Mouse (Mus musculus): ENCODE measurements around the gene Golt1a.

Golt1a gene

DNA sequence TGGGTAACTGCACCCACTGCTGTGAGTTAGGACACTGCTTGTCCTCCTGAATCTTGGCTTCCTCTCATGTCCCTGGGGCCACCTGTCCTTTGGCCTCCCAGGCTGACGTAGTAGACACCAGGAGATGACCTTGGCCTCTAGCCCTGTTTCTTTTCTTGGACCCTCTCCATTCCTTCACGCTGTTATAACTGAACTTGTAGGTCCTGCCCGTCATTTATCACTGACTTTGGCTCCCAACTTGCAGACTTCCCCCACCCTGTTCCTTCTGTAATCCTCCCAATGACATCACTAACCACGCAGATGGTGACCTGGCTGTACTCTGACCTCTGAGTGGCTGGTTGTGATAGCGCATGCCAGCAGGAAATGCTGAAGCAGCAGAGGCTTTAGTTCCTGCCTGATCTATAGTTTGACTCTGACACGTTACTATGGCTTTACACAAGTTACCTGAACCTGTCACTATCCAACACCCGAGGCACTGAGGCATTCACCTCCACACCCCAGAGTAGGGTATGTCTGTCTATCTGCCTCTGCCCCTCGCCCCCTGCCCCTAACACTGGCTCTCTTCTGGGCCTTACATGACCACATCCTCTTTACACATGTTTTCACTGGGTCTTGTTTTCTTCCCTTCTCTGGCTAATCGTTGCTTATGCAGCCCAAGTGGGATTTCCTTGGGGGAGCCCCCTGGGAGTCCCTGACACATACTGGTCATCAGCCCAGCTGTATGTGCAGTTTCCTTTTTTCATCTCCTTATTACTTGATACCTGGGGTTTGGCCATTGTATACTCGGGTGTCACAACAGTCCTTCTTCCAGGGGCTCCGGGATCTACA, 38.3 kb downstream of the Golt1a start:
- no peak for DNase-seq (ENCODE audit: low spot score)

DNA sequence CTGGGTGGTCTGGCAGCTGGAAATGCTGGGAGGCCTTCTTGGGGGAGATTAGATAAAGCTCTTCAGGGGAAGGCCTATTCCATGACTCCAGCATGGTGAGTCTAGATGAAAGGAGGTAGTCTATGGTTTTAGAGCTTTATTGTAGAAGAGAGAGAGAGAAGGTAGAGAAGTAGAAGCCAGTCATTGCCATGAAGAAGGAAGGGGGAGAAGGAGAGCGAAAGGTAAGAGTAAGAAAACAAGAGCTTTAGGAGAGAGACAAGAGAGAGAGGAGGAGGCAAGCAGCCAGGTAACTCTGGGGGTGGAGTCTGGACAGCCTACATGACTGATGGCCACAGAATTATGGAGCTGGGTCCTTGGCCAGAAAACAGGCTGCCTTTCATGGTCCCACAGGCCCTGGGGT, 40.6 kb downstream of the Golt1a start, which contains the start of gene Ren1:
Ren1 (plus strand) TSS at position 301 of the 400 bp plus-strand sequence.
- no peak for DNase-seq (ENCODE audit: low spot score)

DNA sequence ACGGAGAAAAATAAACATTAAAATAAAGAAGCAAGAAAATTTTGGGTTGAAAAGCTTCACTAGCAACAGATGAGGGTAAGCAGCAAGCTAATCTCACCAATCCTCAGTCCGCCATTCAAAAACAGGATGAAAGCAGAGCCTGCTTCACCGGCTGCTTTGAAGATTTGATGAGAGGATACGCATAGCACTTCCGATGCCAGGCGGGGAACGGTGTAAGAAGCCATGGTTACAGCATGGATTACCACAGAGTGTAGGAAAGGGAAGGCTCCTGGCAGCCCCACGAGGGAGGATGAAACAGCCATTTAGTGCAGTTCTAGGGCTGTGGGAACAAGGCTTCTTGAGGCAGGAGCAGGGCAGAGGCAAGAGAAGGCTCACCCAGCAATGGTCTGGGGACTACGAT, 42.2 kb downstream of the Golt1a start:
- no peak for DNase-seq (ENCODE audit: low spot score)

DNA sequence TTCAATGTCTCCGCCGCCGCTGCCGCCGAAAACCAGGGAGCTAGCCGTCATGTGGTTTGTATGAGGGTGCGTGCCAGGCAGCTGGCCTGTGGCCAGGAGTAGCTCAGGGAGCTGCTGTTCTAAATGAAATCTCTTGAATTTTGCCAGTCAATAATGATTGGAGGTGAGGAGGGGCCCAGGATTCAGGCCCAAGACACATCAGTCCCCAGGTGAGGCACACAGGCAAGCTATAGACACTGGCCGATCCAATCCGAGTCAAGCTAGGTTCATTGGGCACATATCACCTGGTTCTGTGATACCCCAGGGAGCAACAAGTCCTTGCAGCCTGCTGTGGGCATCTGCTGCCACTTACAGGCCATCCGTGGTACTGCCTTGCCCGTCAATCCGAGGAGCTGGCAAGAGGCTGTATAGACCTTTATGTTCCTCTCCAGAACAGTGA, 43.8 kb downstream of the Golt1a start:
- no peak for DNase-seq (ENCODE audit: low spot score)

DNA sequence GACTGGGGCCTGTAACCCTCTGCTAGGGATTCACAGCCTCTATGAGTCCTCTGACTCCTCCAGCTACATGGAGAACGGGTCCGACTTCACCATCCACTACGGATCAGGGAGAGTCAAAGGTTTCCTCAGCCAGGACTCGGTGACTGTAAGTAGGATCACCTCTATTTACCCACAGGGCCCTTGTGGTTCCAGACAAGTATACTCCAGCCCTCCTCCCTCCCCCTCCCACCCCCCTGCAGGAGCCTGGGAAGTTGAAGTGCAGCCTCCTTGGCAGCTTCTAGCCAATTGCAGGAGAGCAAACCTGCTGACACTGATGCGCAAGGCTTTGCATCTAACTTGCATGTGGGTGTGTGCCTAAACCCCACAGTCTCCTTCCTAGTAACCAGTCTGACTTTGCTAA, 45.9 kb downstream of the Golt1a start:
- DNase-seq (ENCODE audit: low spot score) = no peak

DNA sequence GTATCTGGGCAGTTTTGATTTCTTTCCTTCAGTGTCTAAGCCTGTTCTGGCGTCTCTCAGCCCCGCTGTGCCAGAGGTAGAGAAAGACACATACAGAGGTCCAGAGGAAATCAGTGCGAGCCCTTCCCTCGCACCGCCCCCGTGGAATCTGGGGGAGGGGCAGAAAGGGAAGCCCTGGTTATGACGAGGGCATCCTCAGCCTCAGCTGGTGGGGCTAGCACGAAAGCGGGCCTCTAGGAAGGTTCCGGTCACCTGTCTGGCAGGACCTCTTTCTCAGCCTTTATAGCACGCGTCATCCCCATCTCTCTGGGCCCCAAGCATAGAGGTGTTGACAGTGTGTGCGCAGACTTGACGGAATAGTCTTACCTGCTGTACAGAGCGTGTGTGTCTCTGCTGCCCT, 46.3 kb downstream of the Golt1a start:
- DNase-seq (ENCODE audit: low spot score) = no peak

DNA sequence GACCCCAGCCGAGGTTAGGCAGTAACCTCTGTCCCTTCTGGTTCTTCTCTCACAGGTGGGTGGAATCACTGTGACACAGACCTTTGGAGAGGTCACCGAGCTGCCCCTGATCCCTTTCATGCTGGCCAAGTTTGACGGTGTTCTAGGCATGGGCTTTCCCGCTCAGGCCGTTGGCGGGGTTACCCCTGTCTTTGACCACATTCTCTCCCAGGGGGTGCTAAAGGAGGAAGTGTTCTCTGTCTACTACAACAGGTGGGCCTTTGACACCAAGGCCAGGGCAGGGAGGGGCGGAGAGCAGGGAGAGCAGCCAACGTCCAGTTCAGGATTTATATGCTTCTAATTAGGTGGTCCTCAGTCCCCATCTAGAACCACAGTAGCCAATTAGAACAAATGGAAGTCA, 46.7 kb downstream of the Golt1a start:
- no peak for DNase-seq (ENCODE audit: low spot score)

DNA sequence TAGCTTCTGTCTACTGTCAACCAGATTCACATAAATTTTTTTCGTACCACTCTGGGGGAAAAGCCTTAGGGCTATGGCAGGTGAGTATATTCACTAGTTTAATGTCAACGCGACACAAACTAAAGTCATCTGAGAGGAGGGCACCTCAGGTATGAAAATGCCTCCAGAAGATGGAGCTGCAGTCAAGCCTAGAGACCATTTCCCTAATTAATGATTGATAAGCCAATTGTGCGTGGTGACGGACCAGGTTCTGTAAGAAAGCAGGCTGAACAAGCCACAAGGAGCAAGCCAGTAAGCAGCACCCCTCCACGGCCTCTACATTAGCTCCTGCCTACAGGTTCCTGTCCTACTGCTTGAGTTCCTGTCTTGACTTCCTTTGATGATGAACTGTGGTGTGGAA, 51.4 kb downstream of the Golt1a start:
- no peak for DNase-seq (ENCODE audit: low spot score)

DNA sequence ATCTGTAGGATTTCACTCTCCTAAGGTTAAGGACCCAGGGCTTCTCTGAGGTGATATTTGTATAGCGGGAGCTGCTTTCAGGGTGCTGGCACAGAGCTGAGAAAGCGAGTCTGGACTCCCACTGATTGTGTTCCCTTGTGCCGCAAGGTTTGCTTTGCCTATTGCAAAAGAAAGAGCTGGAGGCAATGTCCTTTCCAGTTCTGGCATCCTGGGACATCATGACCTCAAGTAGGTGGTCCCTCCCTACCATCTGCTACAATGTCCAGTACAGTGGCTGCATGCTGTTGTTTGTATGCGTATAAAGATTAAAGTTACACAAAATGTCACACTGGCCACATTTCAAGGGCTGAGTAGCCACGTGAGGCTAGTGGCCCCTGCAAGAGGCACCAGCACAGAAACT, 52.5 kb downstream of the Golt1a start:
- no peak for DNase-seq (ENCODE audit: low spot score)

DNA sequence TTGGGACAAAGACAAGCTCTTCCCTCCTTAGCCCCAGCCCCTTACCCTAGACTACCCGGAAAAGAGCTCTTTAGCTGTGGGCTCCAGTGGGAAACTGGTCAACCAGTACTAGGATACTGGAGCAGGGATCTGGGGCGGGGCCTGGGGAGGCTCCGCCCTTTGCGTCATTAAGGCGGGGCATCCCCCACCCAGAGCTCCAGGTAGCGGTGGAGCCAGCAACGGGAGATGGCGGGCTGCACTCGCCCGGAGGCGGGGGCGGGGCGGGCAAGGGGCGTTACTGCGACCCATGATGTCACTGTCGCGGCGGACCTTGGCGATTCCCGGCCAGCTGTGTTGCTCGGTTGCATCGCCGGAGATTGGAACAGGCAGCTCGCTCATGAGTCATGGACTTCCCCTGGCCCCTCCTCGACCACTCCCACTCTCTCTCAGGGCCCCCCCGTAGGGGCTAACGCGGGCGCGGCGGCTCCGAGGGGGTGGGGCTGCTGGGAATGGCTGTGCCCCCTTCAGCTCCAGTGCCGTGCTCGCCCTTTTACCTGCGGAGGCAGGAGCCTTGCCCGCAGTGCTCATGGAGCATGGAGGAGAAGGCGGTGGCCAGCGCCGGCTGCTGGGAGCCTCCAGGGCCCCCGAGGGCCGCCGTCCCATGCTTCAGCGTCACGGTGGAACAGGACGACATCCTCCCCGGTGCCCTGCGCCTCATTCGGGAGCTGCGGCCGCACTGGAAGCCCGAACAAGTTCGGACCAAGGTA, 53.8 kb downstream of the Golt1a start, which contains the start of gene Etnk2:
Etnk2 (plus strand) TSS at position 297 of the 746 bp plus-strand sequence.
- peak; percentile 38 for DNase-seq (ENCODE audit: low spot score)

DNA sequence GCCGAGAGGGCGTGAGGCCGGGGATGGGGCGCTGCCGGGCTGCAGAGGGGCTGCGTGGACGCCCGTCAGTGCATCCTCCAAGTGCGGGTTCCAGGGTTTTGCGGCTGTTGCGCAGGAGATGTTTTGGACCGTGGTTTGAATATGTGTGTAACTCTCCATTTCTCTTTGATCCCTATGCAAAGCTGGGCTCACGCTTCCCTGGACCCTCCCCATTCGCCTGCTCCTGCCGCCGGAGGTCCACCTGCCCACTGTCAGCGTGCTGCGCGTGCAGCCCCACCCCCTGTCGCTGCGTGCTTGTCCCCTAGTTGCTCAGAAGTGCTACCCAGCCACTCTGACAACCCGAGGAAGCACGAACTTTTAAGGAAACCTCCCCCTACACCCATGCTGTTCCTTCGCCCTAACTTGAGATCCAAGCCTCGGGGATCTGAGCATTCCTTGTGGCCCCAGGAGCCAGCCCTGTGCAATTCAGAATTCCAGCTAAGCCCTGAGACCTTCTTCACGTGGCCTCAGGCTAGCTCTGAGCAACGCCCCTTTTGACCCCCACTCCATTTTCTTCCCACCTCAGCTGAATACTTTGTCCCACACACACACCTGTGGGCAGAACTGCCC, 54.5 kb downstream of the Golt1a start:
- no peak for DNase-seq (ENCODE audit: low spot score)

DNA sequence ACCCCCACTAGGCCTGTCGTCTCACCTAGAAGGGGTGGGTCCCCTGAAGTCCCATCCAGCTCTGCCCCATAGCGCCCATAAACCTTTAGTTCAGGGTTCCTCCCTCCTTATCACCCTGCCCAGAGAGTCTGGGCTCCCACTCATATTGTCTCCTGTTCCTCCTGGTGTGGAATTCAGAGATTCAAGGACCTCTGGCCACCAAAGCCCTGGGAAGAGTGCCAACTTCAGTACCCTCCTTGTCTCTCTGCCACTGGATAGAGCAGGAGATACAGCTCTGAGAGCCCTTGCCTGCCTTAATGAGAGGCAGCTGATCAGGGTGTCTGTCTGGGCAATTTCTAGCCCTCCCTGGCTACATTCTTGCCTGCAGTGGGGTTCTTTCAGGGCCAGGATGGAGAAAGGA, 55.3 kb downstream of the Golt1a start:
- no peak for DNase-seq (ENCODE audit: low spot score)

DNA sequence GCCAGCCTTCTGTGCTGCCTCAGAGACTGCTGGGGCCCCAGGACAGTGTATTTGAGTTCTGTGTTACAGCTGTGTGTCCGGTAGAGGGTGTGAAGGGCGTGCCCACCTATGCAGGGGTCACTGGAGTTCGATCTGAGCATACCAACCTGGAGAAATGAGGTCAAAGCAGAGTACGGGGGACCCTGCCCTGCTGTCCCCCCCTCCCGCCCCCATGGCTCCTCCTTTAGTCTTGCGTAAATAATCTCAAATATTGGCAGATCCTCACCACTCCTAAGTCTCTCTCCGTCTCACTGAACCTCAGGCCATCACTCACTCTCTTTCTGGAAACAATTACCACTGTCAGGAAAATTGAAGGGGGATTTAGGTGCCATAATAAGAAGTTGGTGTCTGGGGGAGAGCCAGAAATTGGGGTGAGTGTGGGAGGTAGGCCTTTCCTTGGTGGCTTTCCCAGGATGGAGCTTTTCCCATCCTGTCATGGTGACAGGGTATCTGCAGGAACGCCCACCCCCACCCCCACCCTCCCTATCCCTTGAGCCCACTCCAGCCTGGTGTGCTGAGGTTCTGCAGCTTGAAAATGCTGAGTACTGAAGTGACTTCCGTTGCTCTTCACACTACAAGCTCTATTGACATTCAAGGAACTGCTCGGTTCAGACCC, 57.5 kb downstream of the Golt1a start:
- DNase-seq (ENCODE audit: low spot score) = no peak

DNA sequence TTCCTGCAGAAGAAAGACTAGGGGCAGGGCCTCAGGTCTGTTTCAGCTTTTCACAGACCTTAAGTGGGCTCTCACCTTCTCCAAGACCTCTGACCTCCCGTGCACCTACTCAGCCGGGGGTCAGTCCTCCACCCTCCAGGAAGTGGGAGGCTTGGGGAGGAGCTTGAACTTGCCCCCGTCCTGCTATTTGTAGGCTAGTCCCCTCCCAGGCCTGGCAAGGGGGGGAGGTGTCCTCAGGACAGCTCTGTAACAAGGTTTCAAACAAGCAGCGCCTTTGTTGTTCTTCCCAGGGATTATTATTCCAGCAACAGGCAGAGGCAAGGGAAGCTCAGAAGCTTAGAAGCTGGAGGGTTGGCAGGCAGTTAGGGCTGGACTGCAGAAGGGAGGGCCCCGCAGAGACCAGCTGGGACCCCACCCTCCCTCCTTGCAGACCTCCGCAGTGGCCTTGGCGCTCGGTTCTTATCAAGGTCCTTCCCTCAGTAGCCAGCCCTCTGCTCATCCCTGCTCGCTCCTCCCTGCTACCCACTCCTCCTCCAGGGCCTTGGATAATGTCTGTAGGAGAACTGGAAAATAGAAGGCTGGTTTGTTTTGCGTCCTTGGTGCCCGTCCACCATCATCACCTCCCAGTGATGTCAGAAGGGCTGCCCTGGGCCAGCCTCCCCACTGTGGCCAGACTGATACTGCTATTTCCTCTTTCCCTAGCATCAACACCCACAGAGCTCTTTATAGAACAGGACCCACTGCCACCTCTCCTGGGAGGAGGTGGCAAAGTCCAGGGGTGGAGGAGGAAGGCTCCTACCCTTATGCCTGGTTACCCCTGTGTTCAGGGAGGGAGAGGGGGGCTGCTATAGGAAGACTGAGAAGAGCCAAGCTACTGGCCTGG, 58.2 kb downstream of the Golt1a start:
- DNase-seq (ENCODE audit: low spot score) = no peak

DNA sequence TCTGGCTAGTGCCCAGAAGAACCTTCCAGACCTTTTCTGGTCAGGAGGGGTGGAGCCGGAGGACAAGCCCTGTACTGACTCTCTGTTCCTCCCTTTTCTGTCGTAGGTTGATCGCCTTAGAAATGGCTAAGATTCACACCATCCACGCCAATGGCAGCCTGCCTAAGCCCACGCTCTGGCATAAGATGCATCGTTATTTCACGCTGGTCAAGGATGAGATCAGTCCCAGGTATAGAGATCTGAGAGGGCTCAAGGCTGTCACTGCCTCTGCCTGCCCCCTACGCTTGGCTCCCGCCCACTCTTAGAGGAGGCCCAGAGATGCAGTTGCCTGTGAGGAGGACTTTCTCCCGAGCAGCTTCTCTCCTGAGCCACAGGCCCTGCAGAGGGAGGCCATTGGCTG, 59.0 kb downstream of the Golt1a start:
- DNase-seq (ENCODE audit: low spot score) = no peak

DNA sequence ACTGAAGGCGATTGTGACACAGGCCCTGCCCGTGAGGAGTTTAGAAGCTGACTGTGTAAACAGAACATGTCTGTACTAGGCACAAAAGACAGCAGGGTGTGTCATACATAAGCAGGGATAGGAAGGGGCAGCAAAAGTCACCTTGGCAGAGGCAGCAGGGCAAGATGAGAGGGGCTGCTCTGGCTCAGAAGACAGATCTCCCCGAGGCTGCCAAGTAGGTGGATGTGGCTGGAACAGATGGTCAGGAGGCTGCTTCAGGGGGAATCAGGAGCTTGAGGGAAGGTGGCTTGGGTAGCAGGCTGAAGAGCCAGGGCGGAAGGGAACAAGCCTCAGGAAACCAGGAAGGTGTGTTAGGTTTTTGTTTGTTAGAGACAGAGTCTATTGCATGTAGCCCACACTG, 60.8 kb downstream of the Golt1a start:
- no peak for DNase-seq (ENCODE audit: low spot score)

DNA sequence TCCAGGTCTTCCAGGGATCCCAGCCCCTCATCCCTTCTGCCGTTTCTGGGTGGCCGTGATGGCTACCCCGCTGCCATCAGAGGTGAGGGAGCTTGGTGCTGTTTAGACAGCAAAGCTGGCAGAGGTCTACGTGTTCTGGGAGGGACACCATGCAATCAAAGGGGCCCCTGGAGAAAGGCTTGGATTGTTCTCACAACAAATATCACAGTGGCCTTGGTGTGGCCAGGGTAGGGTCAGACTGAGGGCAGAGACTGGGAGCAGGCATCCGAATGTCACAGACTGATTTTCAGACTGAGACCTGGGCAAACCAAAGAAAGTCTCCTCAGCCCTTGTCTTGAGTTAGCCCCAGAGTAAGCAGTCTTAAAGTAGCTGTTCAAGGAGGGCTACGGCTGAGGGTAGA, 61.8 kb downstream of the Golt1a start:
- DNase-seq (ENCODE audit: low spot score) = no peak

DNA sequence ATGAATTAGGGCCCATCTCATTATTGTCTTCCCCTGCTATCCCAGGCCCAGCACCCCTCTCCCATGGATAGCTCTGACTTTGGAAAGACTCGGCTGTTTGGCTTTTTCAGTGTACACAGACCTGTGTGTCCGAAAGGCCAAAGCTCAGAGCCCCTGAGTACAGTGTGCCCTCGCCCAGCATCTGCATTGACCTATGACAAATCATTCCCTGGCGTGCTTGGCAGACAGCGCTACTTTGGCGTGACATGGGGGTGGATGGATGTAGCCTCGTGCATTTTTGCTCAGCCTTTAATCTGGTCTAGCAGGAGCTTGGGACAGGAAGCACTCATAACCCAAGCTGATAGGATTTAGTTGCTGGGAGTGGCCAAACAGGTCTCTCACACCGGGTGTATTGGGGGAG, 62.5 kb downstream of the Golt1a start:
- DNase-seq (ENCODE audit: low spot score) = no peak

Data from urinary bladder, postnatal 10 days (tissue).